Mouse (Mus musculus): ENCODE results near the gene Cutc.

DNA sequence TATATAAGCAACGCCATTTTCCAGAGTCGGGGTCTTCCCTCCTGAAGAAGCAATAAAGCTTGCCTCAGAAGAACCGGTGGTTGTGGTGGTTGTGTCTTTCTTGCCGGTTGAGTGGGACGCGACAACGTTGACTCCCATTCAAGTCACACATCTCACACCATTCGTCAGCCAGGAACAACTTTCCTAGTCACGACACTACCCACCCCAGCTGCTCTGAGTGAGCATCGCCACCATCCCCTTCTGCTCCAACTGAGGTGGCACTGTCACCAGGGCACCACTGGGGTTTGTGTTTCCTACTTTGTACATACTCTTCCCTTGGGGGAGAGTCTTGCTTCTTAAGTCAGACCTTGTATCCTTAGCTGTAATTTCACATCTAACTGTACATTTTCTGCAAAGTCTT lies 14.4 kb upstream of the Cutc start:
- no peak for TF ChIP-seq CTCF (IDR thresholded peaks at IDR 0.05; ENCODE audit: insufficient read depth, low read depth, low read length)
- TF ChIP-seq POLR2A (IDR thresholded peaks at IDR 0.05; ENCODE audit: insufficient read depth, low read depth, low read length) = no peak
